Mouse (Mus musculus) midbrain, embryonic 14.5 days (tissue): Measurements from ENCODE around the gene Amotl1. TPM values are rescaled to one million over a fixed set of nuclear protein-coding genes. Genes with fewer than 3 reads are reported as not detected.

ENCODE experiments used
- ATAC-seq: fragments of 200-750 bp; cut with Nextera tagmentation; 2 replicates; pipeline ENCODE4 v1.8.0; 2017; ENCODE audit warnings: moderate number of reproducible peaks, moderate library complexity; ENCODE audit not compliant: low FRiP score, low TSS enrichment
- DNase-seq: peaks from one replicate; pipeline ENCODE4 v3.0.0-alpha.2; 2015
- H3K27ac ChIP-seq: fragments of 300-500 bp; sonication (generic); replicated peaks from 2 replicates; pipeline ENCODE4 v1.5.1; 2014; ENCODE audit warnings: mild to moderate bottlenecking, low read depth, low read length, moderate library complexity
- H3K27me3 ChIP-seq: fragments of 300-500 bp; sonication (generic); 2 replicates; pipeline ENCODE4 v1.6.1; 2014; ENCODE audit warnings: low read length, control low read depth, mixed read lengths; ENCODE audit not compliant: control insufficient read depth, insufficient read depth
- H3K36me3 ChIP-seq: fragments of 300-500 bp; sonication (generic); 2 replicates; pipeline ENCODE4 v1.6.1; 2014; ENCODE audit warnings: low read length, control low read depth; ENCODE audit not compliant: control insufficient read depth, insufficient read depth
- H3K4me1 ChIP-seq: fragments of 300-500 bp; sonication (generic); 2 replicates; pipeline ENCODE4 v1.6.1; 2014; ENCODE audit warnings: mild to moderate bottlenecking, antibody characterized with exemption, low read length, control low read depth; ENCODE audit not compliant: control insufficient read depth, insufficient read depth
- H3K4me2 ChIP-seq: fragments of 300-500 bp; sonication (generic); 2 replicates; pipeline ENCODE4 v1.6.1; 2014; ENCODE audit warnings: mild to moderate bottlenecking, low read length, moderate library complexity
- H3K4me3 ChIP-seq: fragments of 300-500 bp; sonication (generic); replicated peaks from 2 replicates; pipeline ENCODE4 v1.5.1; 2014; ENCODE audit warnings: low read depth, low read length
- H3K9ac ChIP-seq: fragments of 300-500 bp; sonication (generic); replicated peaks from 2 replicates; pipeline ENCODE4 v1.6.1; 2014; ENCODE audit warnings: mild to moderate bottlenecking, low read length, moderate library complexity
- H3K9me3 ChIP-seq: fragments of 300-500 bp; sonication (generic); 2 replicates; pipeline ENCODE4 v1.6.1; 2016; ENCODE audit warnings: low read length, control low read depth, mixed read lengths; ENCODE audit not compliant: control insufficient read depth
- WGBS: fragments of 180-500 bp; shearing (Covaris S2); extraction: QIAGEN DNeasy Blood & Tissue Kit; methylation state at CpG from one replicate; pipeline ENCODE4 v1.1.7; 2014; 5-methylcytosine and 5-hydroxymethylcytosine counted together
- polyA plus RNA-seq: library from polyadenylated mRNA; unstranded; fragments of >200 nt; fragmentation: Nextera tagmentation; extraction: Ambion mirVana; gene quantifications from 2 replicates; pipeline ENCODE4 v1.2.1, GENCODE M21; 2014

Amotl1 gene
- polyA plus RNA-seq, 1 experiment from 2014 or later, result 12.5 TPM

DNA sequence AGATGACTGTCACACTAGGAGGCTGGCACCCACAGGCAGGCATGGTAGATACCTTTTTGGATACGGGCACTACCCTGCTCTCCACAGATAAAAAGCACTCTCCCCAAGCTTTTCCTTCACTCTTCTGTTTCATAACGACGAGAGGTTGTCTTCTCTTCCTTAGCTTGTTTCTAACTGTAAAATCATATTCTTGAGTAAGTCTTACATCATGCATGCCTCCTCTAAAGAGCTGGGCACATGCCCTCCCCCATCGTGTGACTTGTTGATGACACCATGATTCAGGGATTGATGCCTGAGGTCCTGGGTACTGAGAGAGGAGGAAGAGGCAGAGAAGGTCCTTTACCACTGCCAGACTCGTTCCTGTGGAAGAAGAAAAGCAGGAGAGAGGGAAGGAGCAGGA, 24.7 kb downstream of the Amotl1 start:
- Histone ChIP-seq H3K4me3 (no peak overlapping the region), H3K36me3 (no peaks in the 10 kb centered on the region), H3K4me1 (no peaks in the 10 kb centered on the region), H3K27me3 (no peaks in the 10 kb centered on the region), H3K4me2 (no peak overlapping the region), H3K9me3 (no peaks in the 10 kb centered on the region), H3K9ac (no peak overlapping the region), H3K27ac (no peak overlapping the region)
- WGBS, result 79% methylated on average over 5 of the region's 5 CpGs
- ATAC-seq (no peak), DNase-seq (no peak)

DNA sequence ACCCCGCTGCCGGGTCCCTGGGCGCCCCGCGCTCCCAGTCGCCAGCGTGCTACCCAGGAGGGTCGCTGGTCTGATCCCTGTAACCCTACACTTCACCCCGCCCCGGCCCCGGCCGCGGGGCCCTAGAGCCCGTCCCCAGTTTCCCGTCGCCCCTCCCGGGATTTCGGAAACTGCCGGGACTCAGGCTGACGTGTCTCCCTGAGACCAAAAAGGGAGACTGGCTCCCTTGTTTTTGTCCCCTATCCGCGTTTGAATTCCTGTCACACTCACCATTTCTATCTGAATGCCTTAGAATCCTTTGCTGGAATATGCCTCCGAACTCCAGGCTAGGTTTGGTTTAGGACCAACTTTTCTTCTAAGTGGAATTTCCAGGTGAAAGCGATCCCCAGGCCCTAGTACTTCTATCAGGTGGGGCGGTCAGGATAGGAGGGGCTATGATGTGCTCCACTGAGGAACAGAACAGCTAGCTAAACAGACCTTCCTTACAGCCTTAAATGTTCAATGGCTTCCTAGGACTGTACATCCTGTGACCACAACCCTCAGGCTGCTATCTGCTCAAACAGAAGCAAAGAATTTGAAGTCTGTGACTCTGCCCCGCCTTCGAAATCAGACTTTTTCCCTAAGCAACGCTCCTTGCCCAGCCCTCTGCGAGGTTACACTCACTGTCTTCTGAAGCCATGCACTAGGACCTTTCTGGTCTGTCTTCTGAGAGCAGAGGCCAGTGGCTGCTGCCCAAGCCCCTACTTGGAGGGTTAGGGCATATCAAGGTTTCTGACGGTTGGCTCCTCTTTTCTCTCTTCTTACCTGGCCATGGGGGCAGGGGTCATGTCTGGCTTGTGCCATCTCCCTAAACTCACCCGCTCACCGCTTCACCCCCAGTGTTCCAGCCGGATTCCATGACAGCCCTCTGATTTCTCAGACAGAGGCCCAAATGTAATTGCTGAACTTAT, 29.6 kb downstream of the Amotl1 start:
- Histone ChIP-seq H3K27me3 (no peaks in the 10 kb centered on the region), H3K4me3 (peak overlapping the region; percentile 84), H3K27ac (peak overlapping the region; percentile 72), H3K9me3 (no peaks in the 10 kb centered on the region), H3K9ac (peak overlapping the region; percentile 95), H3K4me1 (peaks cover 25% of the 10 kb centered on the region), H3K36me3 (no peaks in the 10 kb centered on the region), H3K4me2 (peak overlapping the region; percentile 88)
- DNase-seq (peak; percentile 73), ATAC-seq (peak; percentile 77)
- WGBS, result 10% methylated on average over 32 of the region's 33 CpGs

DNA sequence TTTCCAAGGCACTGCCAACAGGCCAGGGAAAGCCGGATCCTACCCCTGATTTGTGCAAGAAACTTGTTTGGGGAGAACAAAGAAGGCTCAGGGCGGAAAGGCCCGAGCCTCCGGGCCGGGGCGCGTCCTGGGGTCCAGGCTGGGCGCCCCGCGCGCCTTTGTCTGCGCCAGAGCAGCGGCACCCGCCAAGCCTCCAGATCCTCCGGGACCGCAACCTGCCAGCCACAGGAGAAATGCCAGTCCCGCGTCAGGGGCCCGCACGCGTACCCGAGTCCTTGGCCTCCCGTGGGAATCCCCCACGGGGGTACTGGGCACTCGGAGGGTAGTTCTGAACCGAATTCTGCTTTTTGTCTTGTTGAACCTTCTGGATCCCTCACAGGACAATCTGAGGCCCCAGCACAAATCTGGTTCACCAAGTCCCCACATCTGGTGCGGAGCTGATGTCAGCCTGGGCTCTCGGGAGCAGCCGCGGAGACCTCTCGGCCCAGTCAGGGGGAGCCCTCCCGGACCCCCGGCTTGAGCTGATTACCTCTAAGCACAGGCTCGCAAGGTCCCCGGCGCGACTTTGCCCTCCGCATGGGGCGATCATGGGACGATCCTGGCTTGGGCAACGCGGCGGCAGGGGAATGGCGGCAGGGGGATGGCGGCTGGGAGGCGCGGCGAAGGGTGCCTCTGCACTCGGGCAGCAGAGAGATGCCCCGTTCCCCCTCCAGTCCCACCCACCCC, 30.5 kb downstream of the Amotl1 start:
- DNase-seq, result peak; percentile 73
- peak overlapping the region; percentile 84 for H3K4me3 ChIP-seq
- peak overlapping the region; percentile 88 for H3K4me2 ChIP-seq
- no peaks in the 10 kb centered on the region for H3K36me3 ChIP-seq
- peak; percentile 76 for ATAC-seq
- no peaks in the 10 kb centered on the region for H3K27me3 ChIP-seq
- 0% methylated on average over 50 of the region's 50 CpGs for WGBS
- H3K4me1 ChIP-seq, result peaks cover 25% of the 10 kb centered on the region
- H3K27ac ChIP-seq, result peak overlapping the region; percentile 72
- H3K9me3 ChIP-seq, result no peaks in the 10 kb centered on the region
- peak overlapping the region; percentile 95 for H3K9ac ChIP-seq

DNA sequence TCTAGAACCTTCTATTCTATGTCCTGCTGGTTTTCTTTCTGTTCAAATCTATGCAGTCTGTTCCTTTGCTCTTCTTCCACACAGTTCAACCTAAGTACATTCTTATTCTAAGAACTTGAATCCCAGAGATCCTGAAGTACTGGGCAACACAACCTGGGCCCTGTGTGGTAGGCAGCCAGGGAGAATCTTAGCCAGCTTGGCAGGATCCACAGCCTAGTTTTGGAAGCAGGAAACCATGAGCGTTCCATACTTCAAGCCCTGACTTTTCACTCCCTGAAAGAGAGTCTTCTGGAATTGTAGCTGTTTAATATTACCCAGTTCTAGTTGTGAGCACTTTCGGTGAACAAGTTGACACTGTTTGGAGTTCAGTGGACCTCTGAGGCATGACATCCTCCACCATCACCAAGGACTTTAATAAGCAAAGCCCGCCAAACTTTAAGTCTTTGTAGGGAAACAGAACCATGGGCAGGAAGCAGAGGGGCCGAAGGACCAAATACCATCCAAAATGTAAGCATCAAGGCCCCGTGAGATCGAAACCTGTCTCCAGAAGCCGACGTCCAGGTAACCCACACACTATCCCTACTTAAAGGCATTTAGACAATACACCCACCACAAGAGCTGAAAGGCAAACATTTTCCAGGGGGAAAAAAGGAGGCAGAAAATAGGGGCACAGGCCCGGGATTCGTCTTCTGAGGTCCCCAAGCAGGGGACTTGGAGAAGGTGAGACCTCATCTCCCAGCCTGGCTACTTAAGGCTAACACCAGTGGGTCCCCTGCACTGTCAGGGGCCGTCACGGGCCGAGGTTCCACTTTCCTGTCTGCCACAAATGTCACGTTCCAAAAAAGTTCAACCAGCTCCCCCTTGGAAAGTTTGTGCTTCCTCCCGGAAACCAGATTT, 31.3 kb downstream of the Amotl1 start:
- Histone ChIP-seq H3K36me3 (no peaks in the 10 kb centered on the region), H3K4me3 (peak overlapping the region; percentile 84), H3K27me3 (no peaks in the 10 kb centered on the region), H3K9me3 (no peaks in the 10 kb centered on the region), H3K9ac (peak overlapping the region; percentile 95), H3K4me2 (peak overlapping the region; percentile 88), H3K4me1 (peaks cover 25% of the 10 kb centered on the region), H3K27ac (peak overlapping the region; percentile 72)
- DNase-seq, result no peak
- no peak for ATAC-seq
- WGBS, result 7% methylated on average over 15 of the region's 15 CpGs

DNA sequence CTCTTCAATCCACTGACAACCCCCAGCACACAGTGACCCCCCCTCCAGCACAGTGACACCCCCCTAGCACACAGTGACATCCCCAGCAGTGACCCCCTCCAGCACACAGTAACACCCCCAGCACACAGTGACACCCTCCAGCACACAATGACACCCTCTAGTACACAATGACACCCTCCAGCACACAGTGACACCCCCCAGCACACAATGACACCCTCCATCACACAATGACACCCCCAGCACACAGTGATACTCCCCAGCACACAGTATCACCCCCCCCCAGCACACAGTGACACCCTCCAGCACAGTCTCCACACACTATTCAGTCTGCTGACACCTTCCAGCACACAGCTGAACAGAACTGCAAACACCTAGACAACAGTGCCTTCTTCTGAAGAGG, 32.3 kb downstream of the Amotl1 start:
- Histone ChIP-seq H3K4me3 (peak overlapping the region; percentile 84), H3K27ac (no peak overlapping the region), H3K9ac (peak overlapping the region; percentile 95), H3K4me1 (peaks cover 26% of the 10 kb centered on the region), H3K4me2 (peak overlapping the region; percentile 88), H3K9me3 (no peaks in the 10 kb centered on the region), H3K27me3 (no peaks in the 10 kb centered on the region), H3K36me3 (no peaks in the 10 kb centered on the region)
- no peak for ATAC-seq
- DNase-seq, result no peak

DNA sequence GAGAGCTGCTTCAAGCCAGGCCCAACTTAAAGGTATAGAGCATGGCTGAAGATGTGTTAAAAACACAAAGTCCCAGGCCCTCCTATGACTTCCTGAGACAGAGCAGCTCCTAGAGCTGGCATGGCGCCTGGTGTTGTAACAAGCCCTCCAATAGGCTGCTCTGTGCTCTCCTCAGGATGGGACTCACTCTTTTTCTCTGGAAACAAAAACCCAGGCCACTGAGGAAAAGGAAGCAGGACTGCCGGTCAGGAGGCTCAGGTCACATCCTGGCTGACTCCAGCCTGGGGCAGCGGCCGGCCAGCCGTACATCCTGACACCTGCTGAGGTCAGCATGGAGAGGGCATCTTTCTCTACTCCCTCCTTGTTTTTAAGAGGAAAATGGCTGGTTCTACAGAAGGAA, 36.3 kb downstream of the Amotl1 start:
- no peaks in the 10 kb centered on the region for H3K9me3 ChIP-seq
- no peaks in the 10 kb centered on the region for H3K27me3 ChIP-seq
- DNase-seq (no peak), ATAC-seq (no peak)
- H3K4me2 ChIP-seq, result no peak overlapping the region
- H3K4me3 ChIP-seq, result no peak overlapping the region
- H3K9ac ChIP-seq, result no peak overlapping the region
- no peak overlapping the region for H3K27ac ChIP-seq
- peaks cover 22% of the 10 kb centered on the region for H3K4me1 ChIP-seq
- H3K36me3 ChIP-seq, result no peaks in the 10 kb centered on the region
- WGBS, result 65% methylated on average over 5 of the region's 5 CpGs

DNA sequence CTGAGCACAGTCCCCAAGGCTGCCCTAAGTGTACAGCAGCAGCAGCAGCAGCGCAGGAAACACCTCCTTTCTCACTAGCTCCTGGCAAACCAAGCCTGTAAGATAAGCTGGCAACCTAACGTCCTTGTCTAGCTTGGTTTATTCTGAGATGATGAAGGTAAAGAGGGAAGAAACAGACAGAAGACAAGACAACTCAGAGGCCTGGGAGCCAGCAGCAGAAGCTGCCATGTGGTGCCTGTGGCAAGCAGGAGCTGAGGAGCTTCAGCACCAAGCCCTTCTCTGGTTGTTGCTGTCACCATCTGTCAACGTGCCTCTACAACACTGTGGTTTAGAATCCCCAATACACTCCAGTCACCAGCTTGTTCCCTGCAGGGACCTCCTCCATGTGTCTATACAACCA, 37.4 kb downstream of the Amotl1 start:
- 69% methylated on average over 3 of the region's 3 CpGs for WGBS
- H3K4me2 ChIP-seq, result no peak overlapping the region
- H3K27ac ChIP-seq, result no peak overlapping the region
- H3K9me3 ChIP-seq, result no peaks in the 10 kb centered on the region
- H3K36me3 ChIP-seq, result no peaks in the 10 kb centered on the region
- no peaks in the 10 kb centered on the region for H3K27me3 ChIP-seq
- H3K9ac ChIP-seq, result no peak overlapping the region
- no peak overlapping the region for H3K4me3 ChIP-seq
- no peak for ATAC-seq
- H3K4me1 ChIP-seq, result peaks cover 12% of the 10 kb centered on the region
- DNase-seq, result no peak

DNA sequence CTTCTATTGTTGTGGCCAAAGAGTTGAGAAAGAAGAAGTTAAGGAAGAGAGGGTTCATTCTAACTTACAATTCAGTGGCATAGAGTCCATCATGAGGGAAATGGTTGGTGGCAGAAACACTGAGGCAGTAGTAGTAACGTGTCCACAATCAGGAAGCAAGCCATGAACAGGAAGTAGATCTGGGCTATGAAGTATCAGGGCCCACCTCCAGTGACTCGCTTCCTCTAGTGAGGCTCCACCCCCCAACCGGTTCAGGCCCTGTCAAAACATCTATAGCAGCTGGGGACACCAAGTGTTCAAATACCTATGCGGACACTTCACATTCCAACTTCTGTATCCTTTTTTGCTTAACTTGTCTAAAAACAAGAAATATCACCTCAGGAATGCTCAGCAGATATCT, 38.9 kb downstream of the Amotl1 start:
- WGBS, result 96% methylated on average over 4 of the region's 4 CpGs
- Histone ChIP-seq H3K4me1 (peaks cover 2% of the 10 kb centered on the region; the same call in 1 of the 2 replicates), H3K9me3 (no peaks in the 10 kb centered on the region), H3K36me3 (no peaks in the 10 kb centered on the region), H3K9ac (no peak overlapping the region), H3K4me2 (no peak overlapping the region), H3K4me3 (no peak overlapping the region), H3K27ac (no peak overlapping the region), H3K27me3 (no peaks in the 10 kb centered on the region)
- no peak for DNase-seq
- no peak for ATAC-seq
